Mouse (Mus musculus): ENCODE results near the gene Suclg2. TPM values are rescaled to one million over a fixed set of nuclear protein-coding genes. Genes with fewer than 3 reads are reported as not detected.
A peak's percentile ranks its signal among the peaks of the same experiment; 100 is the strongest.

The Suclg2 gene
- total and polyA plus RNA-seq, 2 experiments from 2014 or later = 16.0 to 16.1 TPM

DNA sequence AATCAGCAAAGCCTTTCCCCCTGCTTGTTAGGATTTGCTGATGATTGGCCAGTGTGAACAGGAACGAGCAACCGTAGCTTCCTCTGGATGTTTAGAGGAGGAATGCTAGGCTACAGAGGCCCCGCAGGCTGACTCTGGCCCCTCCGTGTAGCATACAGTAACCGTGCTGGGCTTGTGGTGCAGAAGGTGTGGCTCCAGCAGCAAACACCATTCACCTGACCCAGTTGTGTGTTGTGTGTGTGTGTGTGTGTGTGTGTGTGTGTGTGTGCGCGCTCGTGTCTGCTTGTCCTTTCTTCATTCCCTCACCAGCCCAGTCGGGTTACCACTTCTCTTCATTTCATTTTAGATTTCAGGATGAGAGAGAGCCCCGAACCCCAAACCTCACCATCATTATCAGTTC is 203.9 kb downstream of the Suclg2 start:
- no peak for ATAC-seq
- Histone ChIP-seq H3K9ac (no peak overlapping the region), H3K4me1 (ENCODE audit: insufficient read depth) (no peaks in the 10 kb centered on the region), H3K4me3 (ENCODE audit: low read depth, low read length) (no peak overlapping the region), H3K27me3 (ENCODE audit: insufficient read depth, low read length) (no peaks in the 10 kb centered on the region), H3K27ac (ENCODE audit: low read depth, low read length) (no peak overlapping the region), H3K4me2 (ENCODE audit: low read depth) (no peak overlapping the region), H3K9me3 (ENCODE audit: low read length) (no peaks in the 10 kb centered on the region), H3K36me3 (ENCODE audit: insufficient read depth) (no peaks in the 10 kb centered on the region)
- DNase-seq = no peak
- TF ChIP-seq CTCF (IDR thresholded peaks at IDR 0.05; ENCODE audit: low read depth) = no peak
- WGBS = 88% methylated on average over 10 of the region's 10 CpGs

DNA sequence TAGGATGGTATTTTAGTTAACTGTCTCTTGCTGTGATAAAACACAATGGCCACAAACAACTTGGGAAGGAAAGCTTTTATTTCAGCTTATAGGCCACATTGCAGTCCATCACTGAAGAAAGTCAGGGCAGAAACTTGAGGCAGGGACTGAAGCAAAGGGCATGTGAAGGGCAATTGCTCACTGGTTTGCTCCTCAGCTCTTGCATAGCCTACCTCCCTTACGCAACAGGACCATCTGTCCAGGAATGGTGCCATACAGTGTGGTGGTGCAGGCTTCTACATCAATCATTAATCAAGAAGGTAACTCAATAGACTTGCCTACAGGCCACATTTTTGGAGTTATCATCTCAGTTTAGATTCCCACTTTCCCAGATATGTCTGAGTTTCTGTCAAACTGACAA is 206.9 kb downstream of the Suclg2 start:
- 92% methylated on average over 1 of the region's 1 CpGs for WGBS
- Histone ChIP-seq H3K36me3 (ENCODE audit: insufficient read depth) (no peaks in the 10 kb centered on the region), H3K27ac (ENCODE audit: low read depth, low read length) (no peak overlapping the region), H3K27me3 (ENCODE audit: insufficient read depth, low read length) (no peaks in the 10 kb centered on the region), H3K9ac (no peak overlapping the region), H3K9me3 (ENCODE audit: low read length) (no peaks in the 10 kb centered on the region), H3K4me3 (ENCODE audit: low read depth, low read length) (no peak overlapping the region), H3K4me1 (ENCODE audit: insufficient read depth) (no peaks in the 10 kb centered on the region), H3K4me2 (ENCODE audit: low read depth) (no peak overlapping the region)
- ATAC-seq (no peak), DNase-seq (no peak)
- no peak for TF ChIP-seq CTCF (IDR thresholded peaks at IDR 0.05; ENCODE audit: low read depth)

DNA sequence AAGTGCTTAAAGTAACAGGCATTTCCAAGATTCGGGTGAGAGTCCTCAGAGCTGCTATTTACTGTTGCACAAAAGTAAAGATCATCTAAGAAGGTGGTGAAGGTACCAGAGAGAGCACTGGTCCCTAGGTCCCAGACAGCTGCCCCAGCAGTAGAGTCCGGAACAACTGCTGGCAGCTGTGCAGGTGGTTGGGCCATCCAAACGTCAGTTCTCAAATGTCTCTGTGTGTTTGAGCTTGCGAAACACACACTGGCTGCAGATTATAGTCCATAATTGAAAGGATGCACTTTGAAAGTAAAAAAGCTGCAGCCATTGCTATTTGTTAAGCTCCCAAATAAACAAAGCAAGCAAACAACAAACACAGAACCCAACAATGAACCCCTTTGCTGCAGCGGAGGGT is 217.8 kb downstream of the Suclg2 start:
- no peaks in the 10 kb centered on the region for H3K4me1 ChIP-seq (ENCODE audit: insufficient read depth)
- no peak for DNase-seq
- no peaks in the 10 kb centered on the region for H3K36me3 ChIP-seq (ENCODE audit: insufficient read depth)
- no peak overlapping the region for H3K4me3 ChIP-seq (ENCODE audit: low read depth, low read length)
- H3K27ac ChIP-seq (ENCODE audit: low read depth, low read length) = no peak overlapping the region
- no peak for TF ChIP-seq CTCF (IDR thresholded peaks at IDR 0.05; ENCODE audit: low read depth)
- no peaks in the 10 kb centered on the region for H3K27me3 ChIP-seq (ENCODE audit: insufficient read depth, low read length)
- 63% methylated on average over 5 of the region's 5 CpGs for WGBS
- no peaks in the 10 kb centered on the region for H3K9me3 ChIP-seq (ENCODE audit: low read length)
- no peak overlapping the region for H3K4me2 ChIP-seq (ENCODE audit: low read depth)
- H3K9ac ChIP-seq = no peak overlapping the region
- ATAC-seq = no peak

DNA sequence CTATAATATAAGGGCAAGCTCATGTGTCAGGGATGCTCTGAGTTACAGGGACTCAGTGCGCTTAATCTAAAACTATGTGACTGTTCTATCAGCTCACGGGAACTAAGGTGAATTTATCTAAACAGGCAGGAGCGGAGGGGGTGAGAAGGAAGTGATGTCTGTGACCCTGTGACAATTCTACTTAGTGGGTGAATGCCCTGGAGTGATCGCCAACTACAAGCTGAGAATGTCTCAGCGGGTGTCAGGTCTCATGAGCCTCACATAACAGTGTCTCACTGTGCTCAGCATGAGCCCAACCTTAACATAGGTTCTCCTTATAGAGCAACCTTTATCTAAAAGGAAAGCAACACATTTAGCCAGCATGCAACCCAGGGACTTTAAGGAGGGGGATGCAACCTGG is 219.0 kb downstream of the Suclg2 start:
- no peak overlapping the region for H3K9ac ChIP-seq
- H3K4me1 ChIP-seq (ENCODE audit: insufficient read depth) = no peaks in the 10 kb centered on the region
- no peaks in the 10 kb centered on the region for H3K36me3 ChIP-seq (ENCODE audit: insufficient read depth)
- ATAC-seq = no peak
- no peak overlapping the region for H3K4me3 ChIP-seq (ENCODE audit: low read depth, low read length)
- no peak for TF ChIP-seq CTCF (IDR thresholded peaks at IDR 0.05; ENCODE audit: low read depth)
- H3K4me2 ChIP-seq (ENCODE audit: low read depth) = no peak overlapping the region
- no peaks in the 10 kb centered on the region for H3K27me3 ChIP-seq (ENCODE audit: insufficient read depth, low read length)
- no peaks in the 10 kb centered on the region for H3K9me3 ChIP-seq (ENCODE audit: low read length)
- no peak for DNase-seq
- 67% methylated on average over 5 of the region's 5 CpGs for WGBS
- H3K27ac ChIP-seq (ENCODE audit: low read depth, low read length) = no peak overlapping the region

DNA sequence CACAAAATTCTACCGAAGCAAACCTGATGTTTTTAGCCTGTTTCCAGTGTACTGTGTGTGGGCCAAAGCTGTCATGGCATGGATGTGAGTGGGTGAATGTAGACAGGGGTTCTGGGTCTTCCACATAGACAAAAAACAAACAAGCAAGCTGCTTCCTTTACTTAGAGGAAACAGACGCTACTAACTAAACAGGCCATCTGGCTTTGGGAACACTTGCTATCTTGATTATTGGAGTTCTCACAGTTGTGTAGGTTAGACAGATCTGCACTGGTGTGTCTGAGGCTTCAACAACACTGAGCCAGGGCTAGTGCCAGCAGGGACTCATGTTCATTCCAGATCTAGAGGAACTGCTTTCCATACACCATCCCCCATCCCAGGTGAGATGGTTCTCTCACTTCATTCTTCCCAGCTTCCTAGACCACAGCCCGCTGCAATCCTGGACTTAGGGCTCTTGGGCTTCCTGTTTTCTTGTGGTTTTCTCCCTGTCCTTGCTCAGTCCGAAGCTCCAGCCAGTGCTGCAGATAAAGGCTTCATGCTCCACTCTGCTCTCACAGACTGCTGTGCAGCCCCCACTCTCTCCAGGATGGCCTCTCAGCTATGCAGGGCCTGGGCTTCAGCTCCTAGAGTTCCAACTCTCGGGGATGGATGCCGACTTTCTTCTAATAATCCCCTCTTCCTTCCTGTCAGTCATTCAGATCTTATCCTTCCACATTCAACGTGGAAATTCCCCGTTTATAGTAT is 226.2 kb downstream of the Suclg2 start:
- no peak overlapping the region for H3K9ac ChIP-seq
- no peak overlapping the region for H3K4me3 ChIP-seq (ENCODE audit: low read depth, low read length)
- H3K27ac ChIP-seq (ENCODE audit: low read depth, low read length) = no peak overlapping the region
- H3K9me3 ChIP-seq (ENCODE audit: low read length) = no peaks in the 10 kb centered on the region
- WGBS = 79% methylated on average over 8 of the region's 8 CpGs
- no peak for TF ChIP-seq CTCF (IDR thresholded peaks at IDR 0.05; ENCODE audit: low read depth)
- H3K4me2 ChIP-seq (ENCODE audit: low read depth) = no peak overlapping the region
- H3K4me1 ChIP-seq (ENCODE audit: insufficient read depth) = no peaks in the 10 kb centered on the region
- DNase-seq = no peak
- ATAC-seq = no peak
- H3K36me3 ChIP-seq (ENCODE audit: insufficient read depth) = no peaks in the 10 kb centered on the region
- no peaks in the 10 kb centered on the region for H3K27me3 ChIP-seq (ENCODE audit: insufficient read depth, low read length)

DNA sequence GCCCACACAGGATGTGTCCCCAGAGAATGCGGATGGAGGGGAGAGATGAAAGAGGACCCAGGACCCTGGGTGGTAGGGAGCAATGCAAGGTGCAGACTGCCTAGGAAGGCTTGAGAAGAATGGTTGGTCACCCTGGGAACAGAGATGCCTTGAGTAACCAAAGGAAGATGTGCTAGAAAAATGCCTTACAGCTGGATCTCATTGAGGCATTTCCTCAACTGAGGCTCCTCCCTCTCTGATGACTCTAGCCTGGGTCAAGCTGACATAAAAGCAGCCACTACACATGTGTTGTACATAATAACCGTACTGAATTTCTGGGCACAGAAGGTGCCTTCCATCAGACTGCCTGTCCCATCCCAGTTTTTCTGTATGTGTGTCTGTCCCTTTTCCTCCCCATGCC is 227.6 kb downstream of the Suclg2 start:
- Histone ChIP-seq H3K27ac (ENCODE audit: low read depth, low read length) (no peak overlapping the region), H3K4me2 (ENCODE audit: low read depth) (no peak overlapping the region), H3K36me3 (ENCODE audit: insufficient read depth) (no peaks in the 10 kb centered on the region), H3K4me3 (ENCODE audit: low read depth, low read length) (no peak overlapping the region), H3K9me3 (ENCODE audit: low read length) (no peaks in the 10 kb centered on the region), H3K9ac (no peak overlapping the region), H3K4me1 (ENCODE audit: insufficient read depth) (no peaks in the 10 kb centered on the region), H3K27me3 (ENCODE audit: insufficient read depth, low read length) (no peaks in the 10 kb centered on the region)
- no peak for ATAC-seq
- no peak for TF ChIP-seq CTCF (IDR thresholded peaks at IDR 0.05; ENCODE audit: low read depth)
- 90% methylated on average over 2 of the region's 2 CpGs for WGBS
- DNase-seq = no peak

DNA sequence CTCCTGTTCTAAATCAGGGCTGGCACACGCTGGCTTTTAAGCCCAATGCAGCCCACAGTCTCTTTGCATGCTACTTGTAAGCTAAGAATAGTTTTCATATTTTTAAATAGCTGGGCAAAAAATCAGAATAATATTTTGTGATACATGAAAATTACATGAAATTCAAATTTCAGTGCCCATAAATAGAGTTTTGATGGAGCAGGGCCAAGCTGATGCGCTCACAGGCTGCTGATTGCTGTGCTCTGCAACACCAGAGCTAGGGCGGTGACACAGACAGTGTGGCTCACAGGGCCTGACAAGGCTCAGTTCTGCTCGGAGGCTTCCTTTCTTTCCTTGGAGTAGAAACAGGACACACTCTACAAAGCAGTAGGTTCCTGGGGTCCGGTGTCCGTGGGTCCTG is 232.8 kb downstream of the Suclg2 start:
- H3K36me3 ChIP-seq (ENCODE audit: insufficient read depth) = no peaks in the 10 kb centered on the region
- H3K27me3 ChIP-seq (ENCODE audit: insufficient read depth, low read length) = no peaks in the 10 kb centered on the region
- no peak overlapping the region for H3K4me2 ChIP-seq (ENCODE audit: low read depth)
- H3K27ac ChIP-seq (ENCODE audit: low read depth, low read length) = no peak overlapping the region
- no peak overlapping the region for H3K4me3 ChIP-seq (ENCODE audit: low read depth, low read length)
- DNase-seq = peak; percentile 35
- no peaks in the 10 kb centered on the region for H3K9me3 ChIP-seq (ENCODE audit: low read length)
- H3K4me1 ChIP-seq (ENCODE audit: insufficient read depth) = no peaks in the 10 kb centered on the region
- no peak for ATAC-seq
- no peak overlapping the region for H3K9ac ChIP-seq
- 82% methylated on average over 6 of the region's 6 CpGs for WGBS
- no peak for TF ChIP-seq CTCF (IDR thresholded peaks at IDR 0.05; ENCODE audit: low read depth)
